Mouse (Mus musculus) T-cell, adult 2 months (primary cell): ENCODE results near the gene Camsap1.
A peak's percentile ranks its signal among the peaks of the same experiment; 100 is the strongest.

Experiments
- DNase-seq: peaks from one replicate; pipeline ENCODE4 v3.0.0; 2022; ENCODE audit warnings: low spot score

Camsap1 gene

DNA sequence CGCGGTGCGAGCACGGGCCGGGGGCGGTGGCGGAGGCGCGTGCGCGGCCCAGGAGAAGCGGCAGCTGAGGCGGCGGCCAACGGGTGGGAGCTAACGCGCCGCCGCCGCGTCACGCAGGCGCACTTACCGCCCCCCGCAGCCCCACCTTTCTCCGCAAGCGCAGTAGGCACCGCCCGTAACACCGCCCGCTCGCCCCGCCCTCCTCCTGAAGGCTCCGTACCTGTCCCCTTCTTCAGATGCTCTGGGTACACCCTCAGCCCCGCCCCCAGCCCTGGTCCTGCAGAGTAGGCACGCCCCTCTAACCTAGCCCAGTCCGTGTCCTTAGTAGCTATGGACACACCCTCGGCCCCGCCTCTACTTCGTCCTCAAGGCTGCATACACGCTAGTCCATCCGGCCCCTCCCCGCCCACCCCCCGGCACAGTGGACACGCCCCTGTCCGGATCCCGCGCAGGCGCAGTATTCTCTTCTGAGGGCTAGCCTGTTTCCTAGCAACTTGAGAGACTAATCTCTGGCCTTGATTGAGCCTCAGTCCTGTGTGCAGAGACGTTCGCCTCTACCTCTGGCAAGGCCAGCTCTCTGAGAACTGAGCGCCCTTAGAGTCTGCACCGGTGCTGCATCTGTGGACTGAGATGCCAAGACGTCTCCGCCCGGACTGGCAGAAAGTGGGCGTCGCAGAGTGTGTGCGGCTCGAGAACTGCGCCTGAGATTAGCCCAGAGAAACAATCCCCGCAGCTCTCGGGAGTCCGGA, at the start of gene Camsap1:
Gene Camsap1 (minus strand): TSS at position 124 of the 749 bp plus-strand sequence.
- peak; percentile 98 for DNase-seq

DNA sequence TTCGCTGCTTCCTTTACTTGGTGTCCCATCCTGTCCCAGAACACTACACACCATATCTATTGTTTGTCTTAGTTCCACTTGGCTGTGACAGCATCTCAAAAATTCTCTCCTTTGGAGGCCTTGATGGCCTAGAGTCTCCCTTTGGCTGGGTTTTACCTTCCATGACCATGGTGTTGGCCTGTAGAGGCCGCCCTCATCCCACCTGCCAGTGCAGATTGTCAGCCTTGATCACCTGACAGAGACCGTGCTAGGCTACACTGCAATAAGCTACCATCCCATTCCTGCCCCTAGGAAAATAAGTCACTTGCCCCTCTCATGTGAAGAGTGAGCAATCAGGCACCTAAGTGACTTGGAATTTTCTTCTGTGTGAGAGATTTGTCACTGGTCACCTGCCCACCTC, 47.2 kb upstream of the Camsap1 start:
- DNase-seq: no peak

DNA sequence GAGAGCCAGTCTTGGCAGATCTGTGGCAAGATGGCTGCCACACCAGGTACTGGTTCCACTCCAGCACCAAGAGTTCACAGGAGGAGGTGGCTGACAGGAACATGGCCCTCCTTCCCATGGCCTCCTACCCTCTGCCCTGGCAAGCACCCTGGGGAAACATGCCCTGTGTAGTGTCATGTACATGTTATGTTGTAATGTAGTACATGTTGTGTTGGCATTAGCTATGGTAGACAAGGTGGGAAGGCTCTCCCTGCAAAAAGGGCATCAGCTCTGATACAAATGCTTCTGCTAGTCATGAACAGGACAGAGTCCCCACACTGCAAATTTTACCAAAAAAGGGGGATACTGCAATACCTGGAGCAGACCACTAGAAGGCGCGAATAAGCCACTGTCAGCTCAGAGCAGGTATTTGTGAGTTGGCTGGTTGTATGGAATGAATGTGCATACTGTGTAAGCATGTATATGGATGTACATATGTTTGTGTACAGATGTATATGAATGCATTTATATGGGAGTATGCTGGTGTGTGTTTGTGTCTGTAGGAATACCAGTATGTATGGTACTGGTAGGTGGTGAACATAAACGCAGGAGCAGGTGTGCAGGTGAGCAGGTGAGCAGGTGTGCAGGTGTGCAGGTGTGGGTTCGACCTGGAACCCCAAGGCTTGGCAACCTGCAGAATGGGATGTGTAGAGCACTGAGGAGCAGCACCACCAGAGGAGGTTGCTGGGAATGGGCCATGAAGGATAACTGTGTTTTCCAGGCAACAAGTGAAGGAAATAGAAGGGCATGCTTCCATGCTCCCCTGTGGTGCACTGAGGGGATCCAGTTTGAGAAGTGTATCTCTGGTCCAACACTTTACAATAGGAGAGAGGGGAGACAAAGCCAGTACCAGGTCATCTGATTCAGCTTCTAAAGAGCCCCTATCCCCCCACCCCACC, 41.3 kb upstream of the Camsap1 start:
- peak; percentile 22 for DNase-seq

DNA sequence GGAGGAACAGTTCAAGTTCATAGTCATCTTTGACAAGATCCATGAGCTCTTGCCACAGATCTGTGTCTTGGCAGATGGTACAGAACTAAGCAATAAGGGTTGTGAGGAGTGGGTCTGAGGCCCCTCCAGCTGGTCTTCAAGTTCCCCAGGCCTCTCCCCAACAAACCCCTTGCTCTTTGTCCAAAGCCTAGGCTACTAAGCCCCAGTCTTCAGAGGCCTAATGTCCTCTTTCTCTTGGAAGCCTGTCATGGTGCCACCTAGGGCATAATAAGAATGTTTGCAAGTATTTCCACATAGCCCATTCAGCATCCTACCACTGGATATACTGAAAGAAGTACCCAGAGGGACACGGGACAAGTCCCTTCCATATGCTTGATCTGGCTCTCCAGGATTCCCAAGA, 39.5 kb upstream of the Camsap1 start:
- DNase-seq: no peak

DNA sequence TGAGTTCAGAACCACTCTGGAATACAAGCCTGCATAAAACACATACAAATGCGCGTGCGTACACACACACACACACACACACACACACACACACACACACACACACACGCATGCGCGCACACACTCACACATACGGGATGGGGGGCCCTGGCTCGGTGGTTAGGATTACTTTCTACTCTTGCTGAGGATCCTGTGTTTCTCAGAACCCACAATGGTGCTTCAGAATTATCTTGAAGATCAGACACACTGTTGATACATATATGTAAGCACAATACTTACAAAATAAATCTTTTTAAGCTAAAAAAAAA, 39.1 kb upstream of the Camsap1 start:
- no peak for DNase-seq

DNA sequence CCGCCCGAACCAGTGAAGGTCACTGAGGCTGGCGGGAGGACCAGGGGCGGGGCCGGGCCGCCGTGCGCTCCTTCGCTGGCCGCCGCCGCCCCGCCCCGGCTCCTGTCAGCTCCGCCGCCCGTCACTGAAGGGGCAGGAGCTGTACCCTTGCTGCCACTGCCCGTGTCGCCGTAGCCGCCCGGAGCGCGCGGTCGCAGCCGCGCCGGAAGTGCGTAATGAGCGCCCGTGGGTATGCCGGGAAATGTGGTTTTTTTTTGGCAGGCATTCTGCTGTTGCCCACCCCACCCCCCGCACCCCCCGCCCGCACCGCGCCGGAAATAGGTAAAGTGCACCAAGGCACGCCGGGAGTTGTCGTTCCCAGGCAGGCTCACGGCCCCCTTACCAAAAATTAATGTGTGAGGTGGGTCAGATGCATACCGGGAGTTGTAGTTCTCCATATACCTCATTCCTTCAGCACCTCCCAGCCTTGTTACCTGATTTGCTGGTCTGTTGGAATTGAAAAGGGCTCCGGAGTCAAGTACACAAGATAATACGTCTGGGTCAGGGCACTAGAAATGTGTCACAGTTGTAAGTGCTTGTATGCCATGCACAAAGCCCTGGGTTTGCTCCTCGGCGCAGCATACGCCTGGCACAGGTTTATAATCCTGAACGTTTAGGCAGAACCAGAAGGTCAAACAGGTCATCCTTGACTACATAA, 38.6 kb upstream of the Camsap1 start, which contains the start of gene Ubac1:
Gene Ubac1 (minus strand): TSS at position 187 of the 697 bp plus-strand sequence.
- peak; percentile 89 for DNase-seq

DNA sequence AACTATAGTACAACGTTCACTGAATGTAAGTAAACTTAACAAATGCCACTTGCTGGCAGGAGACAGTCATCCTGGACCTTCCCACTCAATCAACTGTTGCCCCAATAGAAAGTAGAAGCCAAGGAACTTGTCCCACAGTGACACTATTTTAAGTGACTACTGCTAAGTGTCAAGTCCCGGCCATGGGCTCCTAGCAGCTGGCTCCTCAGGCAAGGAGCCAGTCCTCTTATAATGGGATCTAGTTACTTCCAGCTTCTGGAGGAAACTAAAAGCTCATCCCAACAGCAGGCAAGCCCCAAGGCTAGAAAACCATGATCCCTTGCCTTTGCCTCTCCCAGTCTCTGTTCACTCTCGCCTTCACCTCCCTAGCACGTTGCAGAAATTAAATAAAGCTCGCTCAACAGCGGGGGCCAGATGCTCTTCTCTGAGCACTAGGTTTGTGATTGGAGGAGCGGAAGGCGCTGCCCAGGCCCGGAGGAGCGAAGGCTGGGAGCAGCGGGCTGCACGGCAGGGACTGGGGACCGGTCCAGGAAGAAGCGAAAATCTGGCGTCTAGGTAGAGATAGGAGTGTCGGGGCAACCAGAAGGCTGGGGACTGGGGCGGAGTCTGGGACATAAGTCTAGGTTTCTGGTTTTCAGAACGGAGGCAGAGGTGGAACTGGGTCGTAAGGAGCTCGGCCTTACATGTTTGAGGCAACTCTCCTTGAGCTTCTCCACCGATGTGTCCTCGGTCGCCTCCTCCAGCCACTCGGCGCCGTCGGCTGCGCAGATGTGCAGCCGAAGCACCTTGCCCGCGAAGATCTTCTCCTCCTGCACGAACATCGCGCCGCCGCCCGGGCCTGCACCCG, 37.9 kb upstream of the Camsap1 start:
- DNase-seq: no peak

DNA sequence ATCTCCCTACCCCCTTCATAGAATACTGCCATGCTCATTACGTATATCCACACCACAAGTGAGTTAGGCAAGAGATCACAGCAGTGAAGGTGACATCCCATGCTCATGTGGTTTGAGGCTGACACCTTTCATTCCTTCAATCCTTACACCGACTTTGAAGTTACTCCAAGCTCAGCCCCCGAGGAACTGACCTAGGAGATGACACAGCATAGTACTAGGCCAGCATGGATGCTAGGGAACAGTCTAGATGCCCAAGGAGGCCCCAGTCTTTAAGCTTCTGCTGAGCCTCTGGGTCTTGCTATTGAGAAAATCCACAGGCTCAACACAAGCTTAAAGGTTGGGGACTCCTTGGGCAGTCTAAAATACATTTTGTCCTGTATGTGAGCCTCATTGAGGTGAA, 36.8 kb upstream of the Camsap1 start:
- DNase-seq: no peak

DNA sequence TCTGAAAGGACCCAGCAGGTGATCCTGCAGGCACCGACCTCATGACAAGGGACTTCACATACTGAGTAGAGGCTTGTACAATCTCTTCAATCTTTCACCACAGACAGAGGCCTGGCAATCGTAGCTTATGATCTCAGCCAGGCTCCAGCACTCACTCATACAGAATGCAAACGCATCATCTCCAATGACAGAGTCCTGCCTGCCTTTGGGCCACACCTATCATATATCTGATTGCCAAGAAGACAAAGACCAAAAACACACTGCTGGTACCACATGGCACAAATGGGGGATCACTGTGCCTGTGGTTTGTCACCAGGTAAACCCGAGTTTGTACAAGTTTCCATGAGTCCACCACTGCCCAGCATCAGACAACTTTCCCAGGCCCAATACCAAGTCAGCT, 34.2 kb upstream of the Camsap1 start:
- DNase-seq: no peak

DNA sequence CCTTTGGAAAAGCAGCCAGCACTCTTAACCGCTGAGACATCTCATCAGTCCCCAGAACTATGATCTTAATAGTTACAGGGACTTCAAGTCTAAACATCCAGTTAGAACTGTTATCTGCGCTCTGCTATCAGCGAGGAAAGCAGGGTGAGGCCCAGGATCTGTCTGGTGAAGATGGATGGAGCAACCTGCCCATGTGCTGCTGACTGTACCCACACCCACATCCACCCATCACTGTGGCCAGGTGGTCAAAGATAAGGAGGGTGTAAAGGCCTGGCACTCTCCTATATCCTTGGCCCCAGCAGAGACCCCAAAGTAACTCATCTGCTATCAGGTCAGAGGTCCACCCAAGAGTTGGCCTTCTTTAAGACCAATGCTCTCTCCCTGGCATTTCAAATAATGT, 30.6 kb upstream of the Camsap1 start:
- no peak for DNase-seq

DNA sequence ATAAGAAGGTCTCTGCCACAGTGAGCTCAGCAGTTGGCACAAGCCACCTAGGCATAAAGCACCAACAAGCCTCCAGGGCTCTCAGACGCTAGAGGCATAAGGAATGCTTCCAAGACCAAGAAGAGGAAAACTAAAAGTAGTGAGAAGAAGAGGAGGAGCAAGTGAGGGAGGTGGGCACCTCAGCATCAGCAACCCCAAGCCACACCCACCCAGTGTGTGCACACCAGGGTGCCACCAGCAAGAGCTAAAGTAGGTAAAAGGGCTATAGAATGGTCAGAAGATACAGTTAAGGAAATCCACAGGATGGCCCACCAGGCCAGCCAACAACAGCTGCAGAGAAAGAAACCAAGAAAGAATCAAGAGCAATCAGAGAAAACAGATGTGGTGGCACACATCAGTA, 28.3 kb upstream of the Camsap1 start:
- no peak for DNase-seq

DNA sequence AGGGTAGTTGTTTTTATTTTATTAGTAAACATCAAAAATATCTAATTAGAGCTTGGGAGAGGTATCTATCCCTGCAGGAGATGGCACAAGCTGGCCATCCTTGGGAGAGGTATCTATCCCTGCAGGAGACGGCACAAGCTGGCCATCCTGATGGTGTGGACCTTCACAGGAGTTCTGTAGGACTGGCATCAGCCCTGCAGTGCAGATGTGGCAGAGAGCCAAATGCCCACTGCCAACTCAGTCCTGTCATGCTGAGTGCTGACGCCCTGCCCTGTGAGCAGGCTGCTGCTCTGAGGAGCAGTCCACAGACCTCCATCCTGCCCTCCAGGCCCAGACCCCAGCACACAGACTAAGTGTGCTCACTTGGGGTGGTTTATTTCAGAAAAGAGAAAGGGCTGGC, 18.9 kb upstream of the Camsap1 start:
- DNase-seq: no peak

DNA sequence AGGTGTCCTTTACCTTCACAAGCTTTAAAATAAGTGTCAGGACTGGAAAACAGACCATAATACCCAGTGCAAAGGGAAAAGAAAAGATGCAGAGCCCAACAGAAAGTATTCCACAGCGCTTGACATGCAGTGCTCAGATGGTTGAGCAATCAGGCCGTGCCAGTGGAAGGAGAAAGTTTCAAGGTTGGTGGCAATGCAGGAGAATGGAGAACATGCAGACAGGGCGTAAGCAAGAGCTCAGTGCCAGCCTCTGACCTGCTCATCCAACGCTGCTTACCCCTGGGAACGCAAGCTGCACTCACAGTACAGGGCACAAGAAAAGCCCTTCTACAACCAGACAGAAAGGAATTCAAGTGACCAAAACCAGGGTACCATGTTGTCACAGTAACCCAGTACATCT, 18.1 kb upstream of the Camsap1 start:
- no peak for DNase-seq

DNA sequence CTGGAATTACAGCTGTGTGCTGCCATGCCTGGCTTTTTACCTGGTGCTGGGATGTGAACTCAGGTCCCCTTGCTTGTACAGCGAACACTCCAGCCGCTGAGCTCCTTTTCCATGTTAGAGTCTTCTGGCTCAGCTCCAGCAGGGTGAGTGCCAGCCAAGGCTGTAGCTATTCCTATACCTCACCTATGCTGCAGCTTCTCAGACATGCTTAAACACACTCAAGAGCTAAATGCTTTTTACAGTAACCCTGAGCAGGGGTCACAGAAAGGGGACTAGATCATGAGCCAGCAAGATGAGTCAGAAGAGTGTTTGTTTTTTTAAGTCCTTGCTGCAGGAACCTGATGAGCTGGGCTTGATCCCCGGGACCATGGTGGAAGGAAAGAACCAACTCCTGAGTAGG, 14.6 kb upstream of the Camsap1 start:
- DNase-seq: no peak

DNA sequence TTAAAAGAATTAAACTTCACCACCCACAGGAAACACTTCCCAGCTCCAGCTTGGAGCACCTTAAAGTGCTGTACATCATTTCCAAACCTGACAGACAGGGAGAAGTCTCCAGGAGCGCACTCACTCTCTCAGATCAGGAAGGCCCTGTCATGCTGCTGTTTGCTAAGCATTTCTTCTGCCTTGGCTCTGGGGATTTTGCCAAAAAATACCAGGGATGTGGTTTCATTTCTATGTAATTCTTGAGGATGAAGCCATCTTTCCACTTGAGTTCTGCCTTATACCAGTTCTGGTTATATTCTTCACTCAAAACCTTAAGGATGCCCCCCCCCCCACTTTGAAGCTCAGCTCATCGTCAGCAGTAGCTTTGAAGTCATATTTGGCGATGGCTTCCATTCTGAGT, 11.7 kb upstream of the Camsap1 start:
- DNase-seq: no peak

DNA sequence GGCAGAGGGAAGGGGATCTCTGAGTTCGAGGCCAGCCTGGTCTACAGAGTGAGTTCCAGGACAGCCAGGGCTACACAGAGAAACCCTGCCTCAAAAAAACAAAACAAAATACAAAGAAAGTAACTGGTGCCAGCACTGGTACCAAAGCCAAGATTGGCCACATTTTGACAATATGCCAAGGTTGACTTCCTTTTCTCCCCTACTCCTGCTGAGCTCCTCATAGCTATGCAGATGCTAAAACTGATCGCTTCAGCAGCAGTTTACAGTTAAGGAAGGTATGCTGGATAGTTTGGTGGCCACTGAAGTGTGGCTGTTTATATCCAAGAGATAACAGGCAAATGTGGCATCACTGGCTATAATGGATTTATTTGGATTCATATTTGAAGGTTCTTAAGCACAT, 9.2 kb upstream of the Camsap1 start:
- DNase-seq: no peak

DNA sequence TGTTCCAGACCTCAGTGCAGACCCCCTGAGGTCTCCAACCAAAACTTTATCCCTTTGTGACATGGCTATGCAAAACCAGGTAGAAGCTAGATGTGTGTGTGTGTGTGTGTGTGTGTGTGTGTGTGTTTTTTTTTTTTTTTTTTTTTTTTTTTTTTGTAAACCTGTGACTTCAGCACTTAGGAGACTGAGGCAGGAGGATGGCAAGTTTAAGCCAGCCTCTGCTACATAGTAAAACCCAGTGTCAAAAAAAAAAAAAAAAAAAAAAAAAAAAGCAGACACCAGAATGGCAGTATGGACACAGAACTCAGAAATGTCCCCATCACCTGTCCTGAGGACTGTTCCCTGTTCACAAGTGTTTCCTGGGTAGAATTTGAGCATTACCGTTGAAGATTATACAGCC, 6.6 kb upstream of the Camsap1 start:
- DNase-seq: no peak

DNA sequence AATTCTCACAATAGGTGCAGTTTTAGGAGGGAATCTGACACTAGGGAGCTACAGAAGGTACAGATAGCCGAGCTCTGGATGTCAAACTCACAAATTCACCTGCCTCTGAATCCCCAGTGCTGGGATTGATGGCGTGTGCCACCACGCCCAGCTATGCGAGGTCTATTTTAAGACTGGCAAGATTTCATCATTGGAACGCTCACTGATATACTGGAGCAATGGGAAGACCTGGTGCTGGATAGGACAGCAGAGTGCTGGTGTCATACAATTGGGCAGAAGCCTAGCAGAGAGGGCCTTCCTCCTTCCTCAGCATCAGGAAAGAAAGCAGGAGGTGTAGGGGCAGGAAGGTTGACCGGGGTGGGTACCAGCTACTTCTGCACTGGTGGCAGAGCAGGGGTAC, 4.7 kb upstream of the Camsap1 start:
- no peak for DNase-seq

DNA sequence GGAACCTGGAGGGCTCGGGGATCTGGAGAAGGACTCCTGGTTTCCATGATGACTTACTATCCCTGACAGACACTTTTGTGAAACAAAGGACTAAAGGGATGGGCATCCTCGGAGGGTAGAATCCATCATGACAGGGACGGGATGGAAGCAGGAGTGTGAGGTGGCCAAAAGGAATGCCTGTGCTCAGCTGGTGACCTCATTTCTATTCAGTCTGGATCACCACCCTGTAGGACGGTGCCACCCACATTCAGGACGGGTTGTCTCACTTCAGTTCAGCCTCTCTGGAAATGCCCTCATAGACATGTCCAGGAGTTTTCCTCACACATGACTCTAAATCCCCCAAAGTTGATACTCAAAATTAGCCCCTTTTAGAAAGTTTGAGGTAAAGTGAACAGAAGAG, 3.5 kb upstream of the Camsap1 start:
- no peak for DNase-seq

DNA sequence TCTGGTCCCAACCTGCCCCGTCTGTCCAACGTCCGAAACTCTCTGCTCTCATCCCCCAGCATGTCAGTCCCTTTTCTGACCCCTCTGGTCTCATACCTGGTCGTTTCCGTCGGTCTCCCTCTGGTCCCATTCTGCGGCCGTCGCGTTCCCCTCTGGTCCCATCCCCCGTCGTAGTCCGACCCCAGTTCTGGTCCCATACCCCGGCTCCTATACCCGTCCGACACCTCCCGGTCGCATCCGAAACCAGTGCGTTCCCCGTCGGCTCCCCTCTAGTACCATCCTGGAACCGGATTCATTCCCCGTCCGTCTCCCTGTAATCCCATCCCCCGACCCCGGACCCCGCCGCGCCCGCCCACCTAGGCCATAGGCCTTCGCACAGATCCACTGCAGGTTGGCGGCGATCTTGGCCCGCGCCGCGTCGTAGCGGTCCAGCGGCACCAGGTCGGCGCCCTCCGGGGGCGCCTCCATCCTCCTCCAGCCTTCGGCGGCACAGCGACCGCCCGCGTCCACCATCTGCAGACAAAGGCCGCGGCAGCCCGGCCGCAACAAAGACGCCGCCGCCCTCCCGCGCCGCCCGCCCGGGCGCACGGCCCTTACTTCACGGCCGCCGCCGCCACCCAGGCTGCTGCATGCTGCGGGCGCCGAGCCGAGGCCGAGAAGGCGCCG, 523 bp downstream of the Camsap1 start:
- DNase-seq: peak; percentile 12

DNA sequence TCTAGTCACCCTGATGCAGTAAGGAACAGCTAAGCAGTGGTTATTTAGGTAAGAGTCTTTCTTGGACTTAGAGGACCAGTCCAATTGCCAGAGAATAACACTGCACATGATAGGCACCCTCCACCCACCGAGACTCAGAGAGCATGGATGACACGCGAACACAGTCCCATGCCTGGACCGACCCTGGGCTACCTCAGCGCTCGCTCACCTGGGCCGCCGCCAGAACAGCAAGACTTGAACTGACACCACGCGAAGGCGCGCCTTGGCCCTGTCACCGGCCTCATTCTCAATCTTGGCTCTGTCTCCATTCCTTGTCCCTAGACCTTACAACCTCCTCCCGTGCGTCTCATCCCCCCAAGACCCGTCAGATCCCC, 1.0 kb downstream of the Camsap1 start:
- DNase-seq: peak; percentile 15
